Mouse (Mus musculus) liver, adult 10 weeks (tissue): ENCODE measurements around the gene Bin2. TPM values are rescaled to one million over a fixed set of nuclear protein-coding genes. Genes with fewer than 3 reads are reported as not detected.

ENCODE experiments used
- polyA plus RNA-seq: library from polyadenylated mRNA; stranded (reverse); fragments of 350-450 nt; fragmentation: Illumina TruSeq; extraction: RNeasy Lipid Tissue Mini Kit (QIAGEN cat#74804); gene quantifications from one replicate; pipeline ENCODE4 v1.2.3, GENCODE M21; 2014; ENCODE audit warnings: low read depth, low replicate concordance

Gene Bin2
- 1.9 TPM for polyA plus RNA-seq

GRCm38 (mm10) chr15:100669337-100669736 lies at the start of gene Bin2:
Gene Bin2, minus strand, starts transcription at chr15:100669553.

DNA sequence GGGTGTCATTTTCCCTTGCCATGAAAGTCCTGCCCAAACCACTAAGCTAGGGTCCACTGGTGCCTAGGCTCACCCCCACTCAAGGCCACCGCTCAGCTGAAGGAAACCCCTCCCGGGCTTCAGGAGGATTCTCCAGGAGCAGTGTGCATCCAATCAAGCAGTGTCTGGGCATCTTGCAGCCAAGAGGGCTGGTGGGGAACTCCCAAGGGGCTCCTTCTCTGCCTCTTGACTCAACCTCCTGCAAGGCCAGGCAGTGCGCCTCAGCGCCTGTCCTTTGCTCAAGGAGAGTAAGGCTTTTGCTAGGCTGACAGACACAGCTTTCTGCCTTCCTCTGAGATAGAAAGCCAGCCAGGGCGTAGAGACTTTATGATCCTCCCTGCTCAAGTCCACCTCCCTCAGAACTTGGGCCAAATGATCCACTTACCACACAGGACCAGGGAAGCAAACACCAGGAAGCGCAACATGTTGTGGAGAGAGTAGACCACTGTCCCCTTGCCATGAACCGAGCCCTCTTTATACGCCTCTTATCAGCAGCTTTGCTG lies 18.1 kb upstream of the Bin2 start, which contains the start of gene Cela1:
Gene Cela1, minus strand, starts transcription at position 492 of the 542 bp plus-strand sequence.

GRCm38 (mm10) chr15:100636700-100637501 lies 32.5 kb downstream of the Bin2 start, which contains the start of gene Smagp:
Gene Smagp, minus strand, starts transcription at chr15:100636940.

GRCm38 (mm10) chr15:100614996-100615824 lies 54.1 kb downstream of the Bin2 start, which contains the start of gene Dazap2:
Gene Dazap2, plus strand, starts transcription at chr15:100615349.

GRCm38 (mm10) chr15:100599276-100600046 lies 69.9 kb downstream of the Bin2 start, which contains the start of gene Pou6f1:
Gene Pou6f1, minus strand, starts transcription at chr15:100599984.

Other genes starting within 250 kb of the Bin2 start
- gene Gm5475, start 247.4 kb downstream of the Bin2 start, polyA plus RNA-seq, result not detected
- 9.6 TPM for gene Slc11a2, start 244.5 kb downstream of the Bin2 start, polyA plus RNA-seq
- 15.5 TPM for gene Letmd1, start 200.5 kb downstream of the Bin2 start, polyA plus RNA-seq
- gene Csrnp2, start 174.1 kb downstream of the Bin2 start, polyA plus RNA-seq, result 0.82 TPM
- gene Tfcp2, start 117.5 kb downstream of the Bin2 start, polyA plus RNA-seq, result 3.7 TPM
- gene Pou6f1, start 69.6 kb downstream of the Bin2 start, polyA plus RNA-seq, result 1.2 TPM
- gene Dazap2, start 54.2 kb downstream of the Bin2 start, polyA plus RNA-seq, result 136 TPM
- 6.9 TPM for gene Smagp, start 32.6 kb downstream of the Bin2 start, polyA plus RNA-seq
- gene Cela1, start 18.4 kb upstream of the Bin2 start, polyA plus RNA-seq, result 6.7 TPM
- 0.21 TPM for gene Galnt6, start 59.8 kb upstream of the Bin2 start, polyA plus RNA-seq
- gene Slc4a8, start 92.2 kb upstream of the Bin2 start, polyA plus RNA-seq, result 0.08 TPM
- gene Scn8a, start 200.3 kb upstream of the Bin2 start, polyA plus RNA-seq, result not detected